Mouse (Mus musculus): ENCODE data around the gene Cyp2b19. TPM values are rescaled to one million over a fixed set of nuclear protein-coding genes. Genes with fewer than 3 reads are reported as not detected.
"Not testable (repeated sequence)": the region's sequence is repeated elsewhere in the genome, so short reads cannot be mapped to it uniquely, and the experiment has no call there.

The Cyp2b19 gene
- total RNA-seq, 2 experiments from 2014 or later = not detected

- DNase-seq (ENCODE audit: low spot score in 2 of 2) = no peak
- TF ChIP-seq CTCF (conservative IDR thresholded peaks at IDR 0.05) = no peak
- Histone ChIP-seq H3K4me3 (no peak overlapping the region), H3K27ac (no peak overlapping the region)
These were observed 24.2 kb downstream of the Cyp2b19 start for GRCm38 (mm10) chr7:26780998-26781766.

GRCm38 (mm10) chr7:26781767-26782131 is 24.8 kb downstream of the Cyp2b19 start:
- H3K4me3 ChIP-seq = no peak overlapping the region
- H3K27ac ChIP-seq = no peak overlapping the region
- TF ChIP-seq CTCF (conservative IDR thresholded peaks at IDR 0.05) = no peak
- DNase-seq (ENCODE audit: low spot score in 2 of 2) = no peak

GRCm38 (mm10) chr7:26783163-26783562 is 26.2 kb downstream of the Cyp2b19 start:
- H3K27ac ChIP-seq = no peak overlapping the region
- no peak overlapping the region for H3K4me3 ChIP-seq
- no peak for DNase-seq (ENCODE audit: low spot score in 2 of 2)
- TF ChIP-seq CTCF (conservative IDR thresholded peaks at IDR 0.05) = no peak

- not testable (repeated sequence) for H3K4me3 ChIP-seq; DNase-seq (ENCODE audit: low spot score in 2 of 2); H3K27ac ChIP-seq
These were observed 29.1 kb downstream of the Cyp2b19 start for GRCm38 (mm10) chr7:26786013-26786412.

GRCm38 (mm10) chr7:26789984-26790383 is 33.0 kb downstream of the Cyp2b19 start:
- TF ChIP-seq CTCF (conservative IDR thresholded peaks at IDR 0.05) = no peak
- Histone ChIP-seq H3K27ac (no peak overlapping the region), H3K4me3 (no peak overlapping the region)
- no peak for DNase-seq (ENCODE audit: low spot score in 2 of 2)

GRCm38 (mm10) chr7:26800104-26800503 is 43.2 kb downstream of the Cyp2b19 start:
- no peak overlapping the region for H3K4me3 ChIP-seq
- no peak for TF ChIP-seq CTCF (conservative IDR thresholded peaks at IDR 0.05)
- DNase-seq (ENCODE audit: low spot score in 2 of 2) = no peak
- H3K27ac ChIP-seq = no peak overlapping the region

- TF ChIP-seq CTCF (conservative IDR thresholded peaks at IDR 0.05) = no peak
- no peak overlapping the region for H3K27ac ChIP-seq
- no peak for DNase-seq (ENCODE audit: low spot score in 2 of 2)
- no peak overlapping the region for H3K4me3 ChIP-seq
These were observed 44.1 kb downstream of the Cyp2b19 start for GRCm38 (mm10) chr7:26800996-26801395.

GRCm38 (mm10) chr7:26808592-26808991 is 51.6 kb downstream of the Cyp2b19 start, which contains the start of gene Cyp2g1:
Gene Cyp2g1, plus strand, starts transcription at chr7:26808892.
- no peak within 1 kb of the TSS for H3K27ac ChIP-seq
- no peak within 1 kb of the TSS for H3K4me3 ChIP-seq
- no peak for DNase-seq (ENCODE audit: low spot score in 2 of 2)
- TF ChIP-seq CTCF (conservative IDR thresholded peaks at IDR 0.05) = no peak

Other genes starting within 250 kb of the Cyp2b19 start
- not detected for gene Nlrp9a, start 222.1 kb upstream of the Cyp2b19 start, total RNA-seq (2021)
- not detected for gene Vmn1r185, start 138.7 kb upstream of the Cyp2b19 start, total RNA-seq (2021)
- not detected for gene Cyp2b23, start 70.7 kb upstream of the Cyp2b19 start, total RNA-seq (2021)
- not detected for gene Cyp2g1, start 51.8 kb downstream of the Cyp2b19 start, total RNA-seq (2021)
- under 1 TPM in 1 of 2 experiments, not detected in 1; 0.59 TPM for gene Cyp2a5, start 78.2 kb downstream of the Cyp2b19 start, total RNA-seq (2021)
- not detected for gene Cyp2a22, start 182.2 kb downstream of the Cyp2b19 start, total RNA-seq (2021)